Mouse (Mus musculus) right cerebral cortex, postnatal 10 days (tissue): Measurements from ENCODE around the gene Krt82.

Experiments used
- DNase-seq, 2 experiments: peaks; one replicate each; pipeline ENCODE4 v3.0.0; 2021; ENCODE audit warnings: low spot score in 2 of 2

Krt82 gene

GRCm38 (mm10) chr15:101550567-101550966 is at the start of gene Krt82:
Gene Krt82 (minus strand): TSS chr15:101550667.
- DNase-seq: no peak

- no peak for DNase-seq
These were observed 48.7 kb upstream of the Krt82 start for GRCm38 (mm10) chr15:101599123-101599522.

- DNase-seq: no peak
These were observed 37.7 kb upstream of the Krt82 start for GRCm38 (mm10) chr15:101588216-101588615.

- no peak for DNase-seq
These were observed 34.0 kb upstream of the Krt82 start for GRCm38 (mm10) chr15:101584456-101584855.

- no peak for DNase-seq
These were observed 32.9 kb upstream of the Krt82 start for GRCm38 (mm10) chr15:101583211-101583965.

GRCm38 (mm10) chr15:101581701-101582100 is 31.2 kb upstream of the Krt82 start:
- no peak for DNase-seq

GRCm38 (mm10) chr15:101575506-101575905 is 25.0 kb upstream of the Krt82 start:
- no peak for DNase-seq

GRCm38 (mm10) chr15:101573796-101574345 is 23.4 kb upstream of the Krt82 start, which contains the start of gene Krt75:
Gene Krt75 (minus strand): TSS chr15:101573904.
- no peak for DNase-seq

GRCm38 (mm10) chr15:101567780-101568179 is 17.3 kb upstream of the Krt82 start:
- DNase-seq: no peak

- DNase-seq: no peak
These were observed 12.4 kb upstream of the Krt82 start, which contains the start of gene Krt90 for GRCm38 (mm10) chr15:101562850-101563249. Gene Krt90 (minus strand): TSS chr15:101562950.

GRCm38 (mm10) chr15:101558034-101558646 is 7.7 kb upstream of the Krt82 start:
- DNase-seq: no peak

GRCm38 (mm10) chr15:101553169-101553568 is 2.7 kb upstream of the Krt82 start:
- peak; percentile 41 for DNase-seq

GRCm38 (mm10) chr15:101552188-101552587 is 1.7 kb upstream of the Krt82 start:
- DNase-seq: peak; percentile 38 to 46

GRCm38 (mm10) chr15:101544478-101544877 is 6.0 kb downstream of the Krt82 start:
- no peak for DNase-seq

GRCm38 (mm10) chr15:101542543-101542942 is 7.9 kb downstream of the Krt82 start:
- DNase-seq: no peak

- no peak for DNase-seq
These were observed 11.9 kb downstream of the Krt82 start for GRCm38 (mm10) chr15:101538580-101538900.

- no peak for DNase-seq
These were observed 12.4 kb downstream of the Krt82 start for GRCm38 (mm10) chr15:101537864-101538579.

GRCm38 (mm10) chr15:101536054-101536850 is 14.2 kb downstream of the Krt82 start:
- DNase-seq: no peak

- no peak for DNase-seq
These were observed 17.7 kb downstream of the Krt82 start, which contains the start of gene Krt84 for GRCm38 (mm10) chr15:101532720-101533119. Gene Krt84 (minus strand): TSS chr15:101532820.

GRCm38 (mm10) chr15:101522556-101523232 is 27.8 kb downstream of the Krt82 start:
- no peak for DNase-seq

- peak; percentile 78 to 89 for DNase-seq
These were observed 30.7 kb downstream of the Krt82 start for GRCm38 (mm10) chr15:101519792-101520191.
